Mouse (Mus musculus): ENCODE results near the gene Rab31.

- TF ChIP-seq POLR2A (IDR thresholded peaks at IDR 0.05; ENCODE audit: control insufficient read depth, low read depth, low read length) (no peak; the same call in 1 of the 2 replicates), CTCF (IDR thresholded peaks at IDR 0.05; ENCODE audit: control insufficient read depth, insufficient read depth, insufficient replicate concordance, low read depth, low read length) (no peak)
Observed at GRCm38 (mm10) chr17:65648371-65649174, 124.0 kb downstream of the Rab31 start.
